Mouse (Mus musculus) G1E (cell line): ENCODE measurements around the gene Olfr1095. TPM values are rescaled to one million over a fixed set of nuclear protein-coding genes. Genes with fewer than 3 reads are reported as not detected.

Experiments used
- ATAC-seq: 2 replicates; pipeline ENCODE4 v1.8.0; 2016; ENCODE audit warnings: mild to moderate bottlenecking; ENCODE audit not compliant: insufficient number of reproducible peaks, poor library complexity, low FRiP score, severe bottlenecking; ENCODE audit errors: extremely low read depth
- DNase-seq: peaks from one replicate; pipeline ENCODE4 v3.0.0; 2012; ENCODE audit warnings: low spot score
- H3K27me3 ChIP-seq: 2 replicates; pipeline ENCODE4 v1.6.1; 2012; ENCODE audit warnings: mild to moderate bottlenecking, low read length, inconsistent platforms; ENCODE audit not compliant: insufficient read depth
- H3K36me3 ChIP-seq: replicated peaks from 2 replicates; pipeline ENCODE3; 2012; ENCODE audit warnings: mild to moderate bottlenecking, inconsistent platforms
- H3K4me1 ChIP-seq: 2 replicates; pipeline ENCODE4 v1.6.1; 2012; ENCODE audit warnings: low read depth, low read length, inconsistent platforms, mixed read lengths; ENCODE audit not compliant: insufficient read depth
- H3K4me3 ChIP-seq: 2 replicates; pipeline ENCODE4 v1.5.1; 2012; ENCODE audit warnings: low read depth, mild to moderate bottlenecking, inconsistent platforms, low read length, moderate library complexity, mixed read lengths
- H3K9me3 ChIP-seq: replicated peaks from 2 replicates; pipeline ENCODE4 v1.6.1; 2012; ENCODE audit warnings: inconsistent platforms
- CTCF ChIP-seq: IDR thresholded peaks from 2 replicates; pipeline ENCODE4 v1.5.1; 2012; ENCODE audit warnings: low read depth, low read length, inconsistent platforms, mixed read lengths
- GATA1 ChIP-seq: IDR thresholded peaks from 2 replicates; pipeline ENCODE4 v1.6.1; 2012; ENCODE audit warnings: borderline replicate concordance, low read length, inconsistent platforms, mixed read lengths
- GATA2 ChIP-seq: IDR thresholded peaks from 2 replicates; pipeline ENCODE4 v1.6.1; 2012; ENCODE audit warnings: low read depth, low read length, inconsistent platforms, borderline replicate concordance
- POLR2AphosphoS5 ChIP-seq: IDR thresholded peaks from 2 replicates; pipeline ENCODE4 v1.6.1; 2012; ENCODE audit warnings: low read depth, low read length, inconsistent platforms; ENCODE audit not compliant: insufficient replicate concordance
- TAL1 ChIP-seq: conservative IDR thresholded peaks from 2 replicates; pipeline ENCODE4 v1.6.1; 2012; ENCODE audit warnings: low read depth, low read length, inconsistent platforms, mixed read lengths
- polyA plus RNA-seq: library from polyadenylated mRNA; stranded (reverse); fragments of >175 nt; gene quantifications from 2 replicates; pipeline ENCODE4 v1.2.3, GENCODE M21; 2012
- total RNA-seq, 2 experiments: library from RNA; stranded (forward) in 1 of 2; stranded (reverse) in 1 of 2; fragments of 200-1000 nt in 1 of 2; fragments of >200 nt in 1 of 2; fragmentation: Nextera tagmentation in 1 of 2; gene quantifications; 2 replicates each; pipeline ENCODE4 v1.2.3; 2014 to 2017

The Olfr1095 gene
- not detected in 2 replicates for total RNA-seq (2014; fragmentation: Nextera tagmentation)
- 0.17 and 0.33 TPM in 2 replicates for total RNA-seq (2017)
- polyA plus RNA-seq = not detected in 2 replicates

DNA sequence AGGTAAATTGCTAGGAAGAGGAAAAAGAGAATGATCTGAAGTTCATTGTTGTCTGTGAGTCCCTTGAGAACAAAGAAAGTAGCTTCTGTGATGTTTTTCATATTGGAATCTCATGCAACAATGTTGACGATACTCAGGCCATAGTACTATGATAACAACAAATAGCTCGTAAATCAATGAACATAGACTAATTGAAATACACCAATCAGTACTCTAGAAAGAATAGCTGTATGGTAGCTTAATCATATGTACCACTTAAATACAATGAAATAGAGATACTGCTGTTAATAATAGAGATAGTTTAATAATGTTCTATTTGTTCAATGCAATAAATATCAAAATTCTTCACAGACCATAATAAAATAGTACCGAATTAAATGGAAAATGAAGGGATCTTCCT lies at the start of gene Olfr1095:
Gene Olfr1095, minus strand, starts transcription at position 101 of the 400 bp plus-strand sequence.
- Histone ChIP-seq H3K4me3 (no peak within 1 kb of the TSS), H3K27me3 (no peaks in the 10 kb centered on the region), H3K4me1 (no peaks in the 10 kb centered on the region), H3K9me3 (no peaks in the 10 kb centered on the region), H3K36me3 (no peaks in the 10 kb centered on the region)
- ATAC-seq (no peak), DNase-seq (no peak)
- TF ChIP-seq TAL1 (no peak), POLR2AphosphoS5 (no peak), CTCF (no peak), GATA2 (no peak), GATA1 (no peak)

- ATAC-seq (no peak), DNase-seq (no peak)
- Histone ChIP-seq H3K9me3 (no peaks in the 10 kb centered on the region), H3K36me3 (no peaks in the 10 kb centered on the region), H3K4me3 (no peak within 1 kb of the TSS), H3K27me3 (no peaks in the 10 kb centered on the region), H3K4me1 (no peaks in the 10 kb centered on the region)
- no peak for TF ChIP-seq CTCF
- no peak for TF ChIP-seq TAL1
- TF ChIP-seq GATA1 = no peak
- no peak for TF ChIP-seq POLR2AphosphoS5
- TF ChIP-seq GATA2 = no peak
These were observed 40.6 kb upstream of the Olfr1095 start, which contains the start of gene Olfr1097 for GRCm38 (mm10) chr2:86892116-86892515. Gene Olfr1097, minus strand, starts transcription at chr2:86892216.

GRCm38 (mm10) chr2:86874702-86875101 lies 23.2 kb upstream of the Olfr1095 start, which contains the start of gene Gm13723:
Gene Gm13723, minus strand, starts transcription at chr2:86874802.
- H3K36me3 ChIP-seq = no peaks in the 10 kb centered on the region
- TF ChIP-seq TAL1 = no peak
- TF ChIP-seq POLR2AphosphoS5 = no peak
- TF ChIP-seq GATA2 = no peak
- no peak for TF ChIP-seq CTCF
- TF ChIP-seq GATA1 = no peak
- no peaks in the 10 kb centered on the region for H3K27me3 ChIP-seq
- DNase-seq (no peak), ATAC-seq (no peak)
- no peaks in the 10 kb centered on the region for H3K9me3 ChIP-seq
- no peaks in the 10 kb centered on the region for H3K4me1 ChIP-seq
- H3K4me3 ChIP-seq = no peak within 1 kb of the TSS

GRCm38 (mm10) chr2:86824363-86824762 lies 27.1 kb downstream of the Olfr1095 start, which contains the start of gene Olfr1094:
Gene Olfr1094, plus strand, starts transcription at chr2:86824663.
- no peak for ATAC-seq

DNA sequence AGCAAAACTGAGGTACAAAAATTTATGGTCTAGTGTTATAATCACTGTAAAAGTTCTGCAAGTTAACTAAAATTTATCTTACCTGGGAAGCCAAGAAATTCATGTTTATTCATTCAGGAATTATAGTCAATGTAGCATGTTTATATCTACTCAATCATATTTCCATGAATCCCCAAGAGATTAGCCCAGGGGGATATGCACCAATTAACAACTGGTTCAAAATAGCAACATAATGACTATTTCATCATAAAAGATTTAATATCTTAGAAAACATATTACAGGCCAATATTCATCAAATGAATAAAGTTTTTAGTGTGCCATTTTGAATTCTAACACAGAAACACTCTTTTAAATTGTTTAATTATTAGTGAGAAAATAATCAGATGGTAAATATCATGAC lies 41.6 kb downstream of the Olfr1095 start, which contains the start of gene Olfr141:
Gene Olfr141, minus strand, starts transcription at position 101 of the 400 bp plus-strand sequence.
- Histone ChIP-seq H3K36me3 (no peaks in the 10 kb centered on the region), H3K9me3 (no peaks in the 10 kb centered on the region), H3K4me1 (no peaks in the 10 kb centered on the region), H3K27me3 (no peaks in the 10 kb centered on the region), H3K4me3 (no peak within 1 kb of the TSS)
- DNase-seq (no peak), ATAC-seq (no peak)
- no peak for TF ChIP-seq POLR2AphosphoS5
- TF ChIP-seq GATA2 = no peak
- TF ChIP-seq GATA1 = no peak
- no peak for TF ChIP-seq CTCF

More at GRCm38 (mm10) chr2:86824363-86824762, 27.1 kb downstream of the Olfr1095 start, which contains the start of gene Olfr1094:
- Histone ChIP-seq H3K36me3 (no peaks in the 10 kb centered on the region), H3K9me3 (no peaks in the 10 kb centered on the region), H3K4me1 (no peaks in the 10 kb centered on the region), H3K27me3 (no peaks in the 10 kb centered on the region), H3K4me3 (no peak within 1 kb of the TSS)
- TF ChIP-seq CTCF (no peak), GATA1 (no peak), POLR2AphosphoS5 (no peak), GATA2 (no peak), TAL1 (no peak)
- no peak for DNase-seq

Other genes starting within 250 kb of the Olfr1095 start
Only the 20 nearest of the 21 such genes appear.
- gene Olfr1084, start 212.0 kb downstream of the Olfr1095 start, total RNA-seq (2014; fragmentation: Nextera tagmentation) = not detected in 2 replicates
- 0.35 TPM in 1 of 2 replicates, not detected in the other for gene Olfr1084, start 212.0 kb downstream of the Olfr1095 start, total RNA-seq (2017)
- gene Olfr1084, start 212.0 kb downstream of the Olfr1095 start, polyA plus RNA-seq = not detected in 2 replicates
- not detected in 2 replicates for gene Olfr1085, start 189.7 kb downstream of the Olfr1095 start, total RNA-seq (2014; fragmentation: Nextera tagmentation)
- gene Olfr1085, start 189.7 kb downstream of the Olfr1095 start, total RNA-seq (2017) = 0.11 and 0.17 TPM in 2 replicates
- gene Olfr1085, start 189.7 kb downstream of the Olfr1095 start, polyA plus RNA-seq = not detected in 2 replicates
- gene Olfr1086, start 171.6 kb downstream of the Olfr1095 start, total RNA-seq (2014; fragmentation: Nextera tagmentation) = not detected in 2 replicates
- not detected in 2 replicates for gene Olfr1086, start 171.6 kb downstream of the Olfr1095 start, total RNA-seq (2017)
- not detected in 2 replicates for gene Olfr1086, start 171.6 kb downstream of the Olfr1095 start, polyA plus RNA-seq
- not detected in 2 replicates for gene Olfr1087, start 153.3 kb downstream of the Olfr1095 start, total RNA-seq (2014; fragmentation: Nextera tagmentation)
- 0.16 TPM in 1 of 2 replicates, not detected in the other for gene Olfr1087, start 153.3 kb downstream of the Olfr1095 start, total RNA-seq (2017)
- not detected in 2 replicates for gene Olfr1087, start 153.3 kb downstream of the Olfr1095 start, polyA plus RNA-seq
- gene Olfr1089, start 118.0 kb downstream of the Olfr1095 start, total RNA-seq (2014; fragmentation: Nextera tagmentation) = not detected in 2 replicates
- not detected in 2 replicates for gene Olfr1089, start 118.0 kb downstream of the Olfr1095 start, total RNA-seq (2017)
- gene Olfr1089, start 118.0 kb downstream of the Olfr1095 start, polyA plus RNA-seq = not detected in 2 replicates
- not detected in 2 replicates for gene Olfr1090, start 92.7 kb downstream of the Olfr1095 start, total RNA-seq (2014; fragmentation: Nextera tagmentation)
- gene Olfr1090, start 92.7 kb downstream of the Olfr1095 start, total RNA-seq (2017) = 0.16 TPM in 1 of 2 replicates, not detected in the other
- not detected in 2 replicates for gene Olfr1090, start 92.7 kb downstream of the Olfr1095 start, polyA plus RNA-seq
- not detected in 2 replicates for gene Olfr1093, start 69.2 kb downstream of the Olfr1095 start, total RNA-seq (2014; fragmentation: Nextera tagmentation)
- gene Olfr1093, start 69.2 kb downstream of the Olfr1095 start, total RNA-seq (2017) = 0.33 TPM in 1 of 2 replicates, not detected in the other
- not detected in 2 replicates for gene Olfr1093, start 69.2 kb downstream of the Olfr1095 start, polyA plus RNA-seq
- gene Olfr141, start 41.7 kb downstream of the Olfr1095 start, total RNA-seq (2014; fragmentation: Nextera tagmentation) = not detected in 2 replicates
- gene Olfr141, start 41.7 kb downstream of the Olfr1095 start, total RNA-seq (2017) = 0.17 TPM in 1 of 2 replicates, not detected in the other
- gene Olfr141, start 41.7 kb downstream of the Olfr1095 start, polyA plus RNA-seq = not detected in 2 replicates
- gene Olfr1094, start 27.0 kb downstream of the Olfr1095 start, total RNA-seq (2014; fragmentation: Nextera tagmentation) = not detected in 2 replicates
- gene Olfr1094, start 27.0 kb downstream of the Olfr1095 start, total RNA-seq (2017) = not detected in 2 replicates
- not detected in 2 replicates for gene Olfr1094, start 27.0 kb downstream of the Olfr1095 start, polyA plus RNA-seq
- not detected in 2 replicates for gene Gm13723, start 23.1 kb upstream of the Olfr1095 start, total RNA-seq (2014; fragmentation: Nextera tagmentation)
- gene Gm13723, start 23.1 kb upstream of the Olfr1095 start, total RNA-seq (2017) = under 0.01 TPM in 1 of 2 replicates, not detected in the other
- not detected in 2 replicates for gene Gm13723, start 23.1 kb upstream of the Olfr1095 start, polyA plus RNA-seq
- not detected in 2 replicates for gene Olfr1097, start 40.5 kb upstream of the Olfr1095 start, total RNA-seq (2014; fragmentation: Nextera tagmentation)
- gene Olfr1097, start 40.5 kb upstream of the Olfr1095 start, total RNA-seq (2017) = 0.05 and 0.06 TPM in 2 replicates
- not detected in 2 replicates for gene Olfr1097, start 40.5 kb upstream of the Olfr1095 start, polyA plus RNA-seq
- gene Olfr1098, start 72.8 kb upstream of the Olfr1095 start, total RNA-seq (2014; fragmentation: Nextera tagmentation) = not detected in 2 replicates
- gene Olfr1098, start 72.8 kb upstream of the Olfr1095 start, total RNA-seq (2017) = 0.05 TPM in 1 of 2 replicates, not detected in the other
- not detected in 2 replicates for gene Olfr1098, start 72.8 kb upstream of the Olfr1095 start, polyA plus RNA-seq
- gene Olfr1099, start 109.0 kb upstream of the Olfr1095 start, total RNA-seq (2014; fragmentation: Nextera tagmentation) = not detected in 2 replicates
- 0.33 TPM in 1 of 2 replicates, not detected in the other for gene Olfr1099, start 109.0 kb upstream of the Olfr1095 start, total RNA-seq (2017)
- gene Olfr1099, start 109.0 kb upstream of the Olfr1095 start, polyA plus RNA-seq = not detected in 2 replicates
- not detected in 2 replicates for gene Olfr1100, start 128.3 kb upstream of the Olfr1095 start, total RNA-seq (2014; fragmentation: Nextera tagmentation)
- 0.11 TPM in 1 of 2 replicates, not detected in the other for gene Olfr1100, start 128.3 kb upstream of the Olfr1095 start, total RNA-seq (2017)
- not detected in 2 replicates for gene Olfr1100, start 128.3 kb upstream of the Olfr1095 start, polyA plus RNA-seq
- gene Olfr1101, start 139.5 kb upstream of the Olfr1095 start, total RNA-seq (2014; fragmentation: Nextera tagmentation) = not detected in 2 replicates
- gene Olfr1101, start 139.5 kb upstream of the Olfr1095 start, total RNA-seq (2017) = 0.05 and 0.06 TPM in 2 replicates
- not detected in 2 replicates for gene Olfr1101, start 139.5 kb upstream of the Olfr1095 start, polyA plus RNA-seq
- not detected in 2 replicates for gene Olfr1102, start 146.7 kb upstream of the Olfr1095 start, total RNA-seq (2014; fragmentation: Nextera tagmentation)
- gene Olfr1102, start 146.7 kb upstream of the Olfr1095 start, total RNA-seq (2017) = not detected in 2 replicates
- not detected in 2 replicates for gene Olfr1102, start 146.7 kb upstream of the Olfr1095 start, polyA plus RNA-seq
- gene Olfr1104, start 175.4 kb upstream of the Olfr1095 start, total RNA-seq (2014; fragmentation: Nextera tagmentation) = not detected in 2 replicates
- gene Olfr1104, start 175.4 kb upstream of the Olfr1095 start, total RNA-seq (2017) = 0.71 TPM in 1 of 2 replicates, not detected in the other
- not detected in 2 replicates for gene Olfr1104, start 175.4 kb upstream of the Olfr1095 start, polyA plus RNA-seq
- not detected in 2 replicates for gene Olfr1105, start 184.8 kb upstream of the Olfr1095 start, total RNA-seq (2014; fragmentation: Nextera tagmentation)
- 0.16 and 0.17 TPM in 2 replicates for gene Olfr1105, start 184.8 kb upstream of the Olfr1095 start, total RNA-seq (2017)
- not detected in 2 replicates for gene Olfr1105, start 184.8 kb upstream of the Olfr1095 start, polyA plus RNA-seq
- not detected in 2 replicates for gene Olfr1106, start 200.6 kb upstream of the Olfr1095 start, total RNA-seq (2014; fragmentation: Nextera tagmentation)
- 0.05 and 0.12 TPM in 2 replicates for gene Olfr1106, start 200.6 kb upstream of the Olfr1095 start, total RNA-seq (2017)
- not detected in 2 replicates for gene Olfr1106, start 200.6 kb upstream of the Olfr1095 start, polyA plus RNA-seq
- not detected in 2 replicates for gene Olfr1107, start 224.1 kb upstream of the Olfr1095 start, total RNA-seq (2014; fragmentation: Nextera tagmentation)
- 0.29 TPM in 1 of 2 replicates, not detected in the other for gene Olfr1107, start 224.1 kb upstream of the Olfr1095 start, total RNA-seq (2017)
- gene Olfr1107, start 224.1 kb upstream of the Olfr1095 start, polyA plus RNA-seq = not detected in 2 replicates